Mouse (Mus musculus): ENCODE results near the gene Rgl2. TPM values are rescaled to one million over a fixed set of nuclear protein-coding genes. Genes with fewer than 3 reads are reported as not detected.
"Not testable (repeated sequence)": the region's sequence is repeated elsewhere in the genome, so short reads cannot be mapped to it uniquely, and the experiment has no call there.

The Rgl2 gene
- total and polyA plus RNA-seq, 3 experiments = 24.9 to 43.6 TPM; not detected in 1

GRCm38 (mm10) chr17:33980181-33981035 lies 51.1 kb downstream of the Rgl2 start:
- Histone ChIP-seq H3K27ac (ENCODE audit: control insufficient read depth, low read depth, low read length) (no peak overlapping the region), H3K36me3 (ENCODE audit: control insufficient read depth in 1 of 2, insufficient read depth in 2 of 2, low read length in 2 of 2) (no peaks in the 10 kb centered on the region), H3K4me3 (ENCODE audit: control insufficient read depth in 1 of 2, insufficient read depth in 1 of 2, low read depth in 2 of 2, low read length in 2 of 2) (no peak overlapping the region), H3K4me1 (ENCODE audit: control insufficient read depth in 1 of 2, insufficient read depth in 2 of 2, low read length in 2 of 2) (no peaks in the 10 kb centered on the region), H3K79me2 (ENCODE audit: control insufficient read depth, insufficient read depth, low read length, poor library complexity) (no peaks in the 10 kb centered on the region), H3K27me3 (ENCODE audit: control insufficient read depth in 1 of 2, insufficient read depth in 2 of 2, low read length in 2 of 2) (peaks cover 0 to 1% of the 10 kb centered on the region in 2 experiments; a peak in 1 of 4 replicates), H3K9me3 (replicated peaks; ENCODE audit: insufficient read depth, low read length) (no peaks in the 10 kb centered on the region), H3K9ac (ENCODE audit: control insufficient read depth, low read depth, low read length, poor library complexity, severe bottlenecking) (no peak overlapping the region)
- no peak for DNase-seq (ENCODE audit: low read depth, low spot score)
- no peak for TF ChIP-seq BHLHE40 (IDR thresholded peaks at IDR 0.05; ENCODE audit: borderline replicate concordance, low read depth, low read length)
- TF ChIP-seq KAT2A (conservative IDR thresholded peaks at IDR 0.05; ENCODE audit: low read depth, low read length) = no peak
- no peak for TF ChIP-seq CHD1 (IDR thresholded peaks at IDR 0.05; ENCODE audit: low read depth, low read length)
- no peak for TF ChIP-seq ZKSCAN1 (IDR thresholded peaks at IDR 0.05; ENCODE audit: low read depth, low read length)
- TF ChIP-seq EP300 (IDR thresholded peaks at IDR 0.05; ENCODE audit: low read depth in 1 of 2, low read length in 2 of 2) = no peak
- TF ChIP-seq POLR2A (IDR thresholded peaks at IDR 0.05; ENCODE audit: control insufficient read depth in 1 of 2, insufficient read depth in 1 of 2, low read depth in 1 of 2, low read length in 2 of 2, poor library complexity in 1 of 2) = no peak
- no peak for TF ChIP-seq POLR2AphosphoS2 (IDR thresholded peaks at IDR 0.05; ENCODE audit: low read length)
- TF ChIP-seq MAFK (IDR thresholded peaks at IDR 0.05; ENCODE audit: borderline replicate concordance, low read depth, low read length) = no peak
- no peak for TF ChIP-seq TCF12 (IDR thresholded peaks at IDR 0.05; ENCODE audit: low read depth, low read length)
- TF ChIP-seq NELFE (IDR thresholded peaks at IDR 0.05; ENCODE audit: low read depth, low read length) = no peak

DNA sequence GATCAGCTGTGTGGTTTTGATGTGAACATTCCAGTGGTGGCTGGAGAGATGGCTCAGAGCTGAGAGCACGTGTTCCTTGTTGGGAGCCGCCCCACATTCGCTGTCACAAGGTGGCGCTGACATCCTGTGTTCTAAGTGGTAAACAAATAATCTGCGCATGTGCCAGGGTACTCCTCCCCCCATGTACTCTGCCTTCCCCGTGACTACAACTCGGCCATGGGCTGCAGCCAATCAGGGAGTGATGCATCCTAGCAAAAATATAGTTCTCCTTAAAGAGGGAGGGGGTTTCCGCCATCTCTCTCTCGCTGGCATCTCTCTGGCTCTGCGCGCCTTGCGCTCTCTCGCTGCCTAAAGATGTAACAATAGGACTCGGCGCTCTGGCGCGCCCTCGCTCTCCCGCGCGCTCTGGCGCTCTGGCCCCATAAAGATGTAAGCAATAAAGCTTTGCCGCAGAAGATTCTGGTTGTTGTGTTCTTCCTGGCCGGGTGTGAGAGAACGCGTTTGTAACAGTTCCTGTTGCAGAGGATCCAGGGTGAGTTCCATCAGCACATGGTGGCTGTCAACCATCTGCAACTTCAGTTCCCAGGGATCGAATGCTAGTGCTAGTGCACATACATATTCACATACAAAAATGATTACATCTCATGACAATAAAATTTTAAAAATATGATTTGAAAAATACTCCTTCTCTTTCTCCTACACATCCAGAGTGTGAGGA lies 52.0 kb downstream of the Rgl2 start:
- H3K4me1 ChIP-seq (ENCODE audit: control insufficient read depth in 1 of 2, insufficient read depth in 2 of 2, low read length in 2 of 2); H3K27me3 ChIP-seq (ENCODE audit: control insufficient read depth in 1 of 2, insufficient read depth in 2 of 2, low read length in 2 of 2); H3K9me3 ChIP-seq (replicated peaks; ENCODE audit: insufficient read depth, low read length); H3K27ac ChIP-seq (ENCODE audit: control insufficient read depth, low read depth, low read length); H3K36me3 ChIP-seq (ENCODE audit: control insufficient read depth in 1 of 2, insufficient read depth in 2 of 2, low read length in 2 of 2); DNase-seq (ENCODE audit: low read depth, low spot score); H3K9ac ChIP-seq (ENCODE audit: control insufficient read depth, low read depth, low read length, poor library complexity, severe bottlenecking); H3K4me3 ChIP-seq (ENCODE audit: control insufficient read depth in 1 of 2, insufficient read depth in 1 of 2, low read depth in 2 of 2, low read length in 2 of 2); H3K79me2 ChIP-seq (ENCODE audit: control insufficient read depth, insufficient read depth, low read length, poor library complexity): not testable (repeated sequence)

- H3K9ac ChIP-seq (ENCODE audit: control insufficient read depth, low read depth, low read length, poor library complexity, severe bottlenecking); DNase-seq (ENCODE audit: low read depth, low spot score); H3K4me1 ChIP-seq (ENCODE audit: control insufficient read depth in 1 of 2, insufficient read depth in 2 of 2, low read length in 2 of 2); H3K27ac ChIP-seq (ENCODE audit: control insufficient read depth, low read depth, low read length); H3K4me3 ChIP-seq (ENCODE audit: control insufficient read depth in 1 of 2, insufficient read depth in 1 of 2, low read depth in 2 of 2, low read length in 2 of 2); H3K9me3 ChIP-seq (replicated peaks; ENCODE audit: insufficient read depth, low read length); H3K79me2 ChIP-seq (ENCODE audit: control insufficient read depth, insufficient read depth, low read length, poor library complexity); H3K27me3 ChIP-seq (ENCODE audit: control insufficient read depth in 1 of 2, insufficient read depth in 2 of 2, low read length in 2 of 2); H3K36me3 ChIP-seq (ENCODE audit: control insufficient read depth in 1 of 2, insufficient read depth in 2 of 2, low read length in 2 of 2): not testable (repeated sequence)
- TF ChIP-seq CTCF (IDR thresholded peaks at IDR 0.05 in 2 of 3, conservative IDR thresholded peaks at IDR 0.05 in 1 of 3; ENCODE audit: control insufficient read depth in 1 of 3, insufficient read depth in 1 of 3, low read depth in 2 of 3, low read length in 3 of 3, poor library complexity in 1 of 3, severe bottlenecking in 1 of 3) (peak; percentile 44 to 51 (median 46)), RAD21 (IDR thresholded peaks at IDR 0.05; ENCODE audit: low read depth, low read length) (peak; percentile 9; the same call in 1 of the 2 replicates), SMC3 (IDR thresholded peaks at IDR 0.05; ENCODE audit: low read depth, low read length) (peak; percentile 35)
These were observed 52.8 kb downstream of the Rgl2 start for GRCm38 (mm10) chr17:33982136-33982535.

Other genes starting within 250 kb of the Rgl2 start
- gene Hnrnpm, start 242.7 kb upstream of the Rgl2 start, total RNA-seq (2012; rRNA removed) = 203 and 224 TPM in 2 replicates
- gene Hnrnpm, start 242.7 kb upstream of the Rgl2 start, polyA plus RNA-seq (2012; ENCODE audit: insufficient read depth in 1 of 2, insufficient read length in 2 of 2, low read depth in 1 of 2, low replicate concordance in 2 of 2, missing spikeins in 1 of 2) = 100 to 1,000 TPM; 420 to 473 TPM
- 7.2 and 10.9 TPM in 2 replicates for gene March2, start 210.9 kb upstream of the Rgl2 start, total RNA-seq (2012; rRNA removed)
- 10 to 100 TPM in 1 of 2 experiments, not detected in 1; 18.8 TPM for gene March2, start 210.9 kb upstream of the Rgl2 start, polyA plus RNA-seq (2012; ENCODE audit: insufficient read depth in 1 of 2, insufficient read length in 2 of 2, low read depth in 1 of 2, low replicate concordance in 2 of 2, missing spikeins in 1 of 2)
- gene Rab11b, start 169.0 kb upstream of the Rgl2 start, total RNA-seq (2012; rRNA removed) = 24.0 and 26.3 TPM in 2 replicates
- 100 to 1,000 TPM in 1 of 2 experiments, not detected in 1; 105 TPM for gene Rab11b, start 169.0 kb upstream of the Rgl2 start, polyA plus RNA-seq (2012; ENCODE audit: insufficient read depth in 1 of 2, insufficient read length in 2 of 2, low read depth in 1 of 2, low replicate concordance in 2 of 2, missing spikeins in 1 of 2)
- gene Angptl4, start 147.7 kb upstream of the Rgl2 start, total RNA-seq (2012; rRNA removed) = 11.7 and 13.5 TPM in 2 replicates
- gene Angptl4, start 147.7 kb upstream of the Rgl2 start, polyA plus RNA-seq (2012; ENCODE audit: insufficient read depth in 1 of 2, insufficient read length in 2 of 2, low read depth in 1 of 2, low replicate concordance in 2 of 2, missing spikeins in 1 of 2) = 10 to 100 TPM in 1 of 2 experiments, not detected in 1; 15.8 TPM
- 5.0 and 5.2 TPM in 2 replicates for gene Kank3, start 119.0 kb upstream of the Rgl2 start, total RNA-seq (2012; rRNA removed)
- 1 to 10 TPM in 1 of 2 experiments, not detected in 1; 5.5 TPM for gene Kank3, start 119.0 kb upstream of the Rgl2 start, polyA plus RNA-seq (2012; ENCODE audit: insufficient read depth in 1 of 2, insufficient read length in 2 of 2, low read depth in 1 of 2, low replicate concordance in 2 of 2, missing spikeins in 1 of 2)
- gene Rps28, start 105.0 kb upstream of the Rgl2 start, total RNA-seq (2012; rRNA removed) = 3,378 and 3,556 TPM in 2 replicates
- 1,000 to 10,000 TPM in 1 of 2 experiments, 100 to 1,000 TPM in 1; 994 to 2,154 TPM for gene Rps28, start 105.0 kb upstream of the Rgl2 start, polyA plus RNA-seq (2012; ENCODE audit: insufficient read depth in 1 of 2, insufficient read length in 2 of 2, low read depth in 1 of 2, low replicate concordance in 2 of 2, missing spikeins in 1 of 2)
- gene Ndufa7, start 105.0 kb upstream of the Rgl2 start, total RNA-seq (2012; rRNA removed) = 359 and 370 TPM in 2 replicates
- 100 to 1,000 TPM in 1 of 2 experiments, not detected in 1; 326 TPM for gene Ndufa7, start 105.0 kb upstream of the Rgl2 start, polyA plus RNA-seq (2012; ENCODE audit: insufficient read depth in 1 of 2, insufficient read length in 2 of 2, low read depth in 1 of 2, low replicate concordance in 2 of 2, missing spikeins in 1 of 2)
- gene Cd320, start 86.5 kb upstream of the Rgl2 start, total RNA-seq (2012; rRNA removed) = 38.5 and 48.5 TPM in 2 replicates
- 10 to 100 TPM in 1 of 2 experiments, not detected in 1; 45.6 TPM for gene Cd320, start 86.5 kb upstream of the Rgl2 start, polyA plus RNA-seq (2012; ENCODE audit: insufficient read depth in 1 of 2, insufficient read length in 2 of 2, low read depth in 1 of 2, low replicate concordance in 2 of 2, missing spikeins in 1 of 2)
- not detected in 2 replicates for gene Gm7029, start 55.7 kb upstream of the Rgl2 start, total RNA-seq (2012; rRNA removed)
- not detected for gene Gm7029, start 55.7 kb upstream of the Rgl2 start, polyA plus RNA-seq (2012; ENCODE audit: insufficient read depth in 1 of 2, insufficient read length in 2 of 2, low read depth in 1 of 2, low replicate concordance in 2 of 2, missing spikeins in 1 of 2)
- gene Kifc1, start 38.9 kb upstream of the Rgl2 start, total RNA-seq (2012; rRNA removed) = 17.1 and 20.6 TPM in 2 replicates
- 10 to 100 TPM in 1 of 2 experiments, not detected in 1; 53.5 TPM for gene Kifc1, start 38.9 kb upstream of the Rgl2 start, polyA plus RNA-seq (2012; ENCODE audit: insufficient read depth in 1 of 2, insufficient read length in 2 of 2, low read depth in 1 of 2, low replicate concordance in 2 of 2, missing spikeins in 1 of 2)
- not detected in 2 replicates for gene Platr17, start 24.4 kb upstream of the Rgl2 start, total RNA-seq (2012; rRNA removed)
- gene Platr17, start 24.4 kb upstream of the Rgl2 start, polyA plus RNA-seq (2012; ENCODE audit: insufficient read depth in 1 of 2, insufficient read length in 2 of 2, low read depth in 1 of 2, low replicate concordance in 2 of 2, missing spikeins in 1 of 2) = not detected
- 39.6 and 40.6 TPM in 2 replicates for gene Daxx, start 20.1 kb upstream of the Rgl2 start, total RNA-seq (2012; rRNA removed)
- 10 to 100 TPM in 1 of 2 experiments, not detected in 1; 68.0 TPM for gene Daxx, start 20.1 kb upstream of the Rgl2 start, polyA plus RNA-seq (2012; ENCODE audit: insufficient read depth in 1 of 2, insufficient read length in 2 of 2, low read depth in 1 of 2, low replicate concordance in 2 of 2, missing spikeins in 1 of 2)
- 14.7 and 24.3 TPM in 2 replicates for gene Tapbp, start 13.6 kb upstream of the Rgl2 start, total RNA-seq (2012; rRNA removed)
- 10 to 100 TPM in 1 of 2 experiments, not detected in 1; 33.3 TPM for gene Tapbp, start 13.6 kb upstream of the Rgl2 start, polyA plus RNA-seq (2012; ENCODE audit: insufficient read depth in 1 of 2, insufficient read length in 2 of 2, low read depth in 1 of 2, low replicate concordance in 2 of 2, missing spikeins in 1 of 2)
- gene Zbtb22, start 13.6 kb upstream of the Rgl2 start, total RNA-seq (2012; rRNA removed) = 18.6 and 20.2 TPM in 2 replicates
- gene Zbtb22, start 13.6 kb upstream of the Rgl2 start, polyA plus RNA-seq (2012; ENCODE audit: insufficient read depth in 1 of 2, insufficient read length in 2 of 2, low read depth in 1 of 2, low replicate concordance in 2 of 2, missing spikeins in 1 of 2) = 10 to 100 TPM in 1 of 2 experiments, not detected in 1; 30.0 TPM
- 189 and 239 TPM in 2 replicates for gene Pfdn6, start 10.8 kb downstream of the Rgl2 start, total RNA-seq (2012; rRNA removed)
- gene Pfdn6, start 10.8 kb downstream of the Rgl2 start, polyA plus RNA-seq (2012; ENCODE audit: insufficient read depth in 1 of 2, insufficient read length in 2 of 2, low read depth in 1 of 2, low replicate concordance in 2 of 2, missing spikeins in 1 of 2) = 100 to 1,000 TPM in 1 of 2 experiments, not detected in 1; 222 TPM
- 97.6 and 100 TPM in 2 replicates for gene Wdr46, start 11.1 kb downstream of the Rgl2 start, total RNA-seq (2012; rRNA removed)
- gene Wdr46, start 11.1 kb downstream of the Rgl2 start, polyA plus RNA-seq (2012; ENCODE audit: insufficient read depth in 1 of 2, insufficient read length in 2 of 2, low read depth in 1 of 2, low replicate concordance in 2 of 2, missing spikeins in 1 of 2) = 100 to 1,000 TPM in 1 of 2 experiments, not detected in 1; 131 TPM
- 2.2 and 2.5 TPM in 2 replicates for gene B3galt4, start 21.9 kb downstream of the Rgl2 start, total RNA-seq (2012; rRNA removed)
- 1 to 10 TPM in 1 of 2 experiments, not detected in 1; 2.9 TPM for gene B3galt4, start 21.9 kb downstream of the Rgl2 start, polyA plus RNA-seq (2012; ENCODE audit: insufficient read depth in 1 of 2, insufficient read length in 2 of 2, low read depth in 1 of 2, low replicate concordance in 2 of 2, missing spikeins in 1 of 2)
- gene Vps52, start 26.3 kb downstream of the Rgl2 start, total RNA-seq (2012; rRNA removed) = 20.6 and 23.6 TPM in 2 replicates
- 10 to 100 TPM in 1 of 2 experiments, not detected in 1; 40.7 TPM for gene Vps52, start 26.3 kb downstream of the Rgl2 start, polyA plus RNA-seq (2012; ENCODE audit: insufficient read depth in 1 of 2, insufficient read length in 2 of 2, low read depth in 1 of 2, low replicate concordance in 2 of 2, missing spikeins in 1 of 2)
- gene Rps18, start 26.5 kb downstream of the Rgl2 start, total RNA-seq (2012; rRNA removed) = 252 and 286 TPM in 2 replicates
- gene Rps18, start 26.5 kb downstream of the Rgl2 start, polyA plus RNA-seq (2012; ENCODE audit: insufficient read depth in 1 of 2, insufficient read length in 2 of 2, low read depth in 1 of 2, low replicate concordance in 2 of 2, missing spikeins in 1 of 2) = 1,000 to 10,000 TPM in 1 of 2 experiments, not detected in 1; 1,183 TPM
- gene H2-K1, start 70.8 kb downstream of the Rgl2 start, total RNA-seq (2012; rRNA removed) = 81.1 and 87.9 TPM in 2 replicates
- gene H2-K1, start 70.8 kb downstream of the Rgl2 start, polyA plus RNA-seq (2012; ENCODE audit: insufficient read depth in 1 of 2, insufficient read length in 2 of 2, low read depth in 1 of 2, low replicate concordance in 2 of 2, missing spikeins in 1 of 2) = 100 to 1,000 TPM in 1 of 2 experiments, not detected in 1; 113 TPM
- 12.4 and 18.3 TPM in 2 replicates for gene Ring1, start 95.1 kb downstream of the Rgl2 start, total RNA-seq (2012; rRNA removed)
- gene Ring1, start 95.1 kb downstream of the Rgl2 start, polyA plus RNA-seq (2012; ENCODE audit: insufficient read depth in 1 of 2, insufficient read length in 2 of 2, low read depth in 1 of 2, low replicate concordance in 2 of 2, missing spikeins in 1 of 2) = 10 to 100 TPM in 1 of 2 experiments, not detected in 1; 28.4 TPM
- 19.6 and 24.1 TPM in 2 replicates for gene H2-Ke6, start 98.5 kb downstream of the Rgl2 start, total RNA-seq (2012; rRNA removed)
- gene H2-Ke6, start 98.5 kb downstream of the Rgl2 start, polyA plus RNA-seq (2012; ENCODE audit: insufficient read depth in 1 of 2, insufficient read length in 2 of 2, low read depth in 1 of 2, low replicate concordance in 2 of 2, missing spikeins in 1 of 2) = 10 to 100 TPM in 1 of 2 experiments, not detected in 1; 34.4 TPM
- 125 and 152 TPM in 2 replicates for gene Slc39a7, start 102.1 kb downstream of the Rgl2 start, total RNA-seq (2012; rRNA removed)
- 100 to 1,000 TPM in 1 of 2 experiments, not detected in 1; 150 TPM for gene Slc39a7, start 102.1 kb downstream of the Rgl2 start, polyA plus RNA-seq (2012; ENCODE audit: insufficient read depth in 1 of 2, insufficient read length in 2 of 2, low read depth in 1 of 2, low replicate concordance in 2 of 2, missing spikeins in 1 of 2)
- gene Rxrb, start 102.3 kb downstream of the Rgl2 start, total RNA-seq (2012; rRNA removed) = 37.2 and 37.6 TPM in 2 replicates
- gene Rxrb, start 102.3 kb downstream of the Rgl2 start, polyA plus RNA-seq (2012; ENCODE audit: insufficient read depth in 1 of 2, insufficient read length in 2 of 2, low read depth in 1 of 2, low replicate concordance in 2 of 2, missing spikeins in 1 of 2) = 10 to 100 TPM in 1 of 2 experiments, not detected in 1; 63.4 TPM
- 4.6 and 4.8 TPM in 2 replicates for gene Col11a2, start 109.9 kb downstream of the Rgl2 start, total RNA-seq (2012; rRNA removed)
- gene Col11a2, start 109.9 kb downstream of the Rgl2 start, polyA plus RNA-seq (2012; ENCODE audit: insufficient read depth in 1 of 2, insufficient read length in 2 of 2, low read depth in 1 of 2, low replicate concordance in 2 of 2, missing spikeins in 1 of 2) = 10 to 100 TPM in 1 of 2 experiments, not detected in 1; 14.5 TPM
- 2.2 and 2.6 TPM in 2 replicates for gene H2-Oa, start 162.8 kb downstream of the Rgl2 start, total RNA-seq (2012; rRNA removed)
- 1 to 10 TPM in 1 of 2 experiments, not detected in 1; 3.9 TPM for gene H2-Oa, start 162.8 kb downstream of the Rgl2 start, polyA plus RNA-seq (2012; ENCODE audit: insufficient read depth in 1 of 2, insufficient read length in 2 of 2, low read depth in 1 of 2, low replicate concordance in 2 of 2, missing spikeins in 1 of 2)
- gene H2-DMa, start 190.0 kb downstream of the Rgl2 start, total RNA-seq (2012; rRNA removed) = 26.1 and 38.3 TPM in 2 replicates
- 10 to 100 TPM in 1 of 2 experiments, not detected in 1; 38.7 TPM for gene H2-DMa, start 190.0 kb downstream of the Rgl2 start, polyA plus RNA-seq (2012; ENCODE audit: insufficient read depth in 1 of 2, insufficient read length in 2 of 2, low read depth in 1 of 2, low replicate concordance in 2 of 2, missing spikeins in 1 of 2)
- 97.2 and 99.5 TPM in 2 replicates for gene Brd2, start 193.1 kb downstream of the Rgl2 start, total RNA-seq (2012; rRNA removed)
- gene Brd2, start 193.1 kb downstream of the Rgl2 start, polyA plus RNA-seq (2012; ENCODE audit: insufficient read depth in 1 of 2, insufficient read length in 2 of 2, low read depth in 1 of 2, low replicate concordance in 2 of 2, missing spikeins in 1 of 2) = 100 to 1,000 TPM; 189 to 252 TPM
- gene H2-DMb2, start 213.8 kb downstream of the Rgl2 start, total RNA-seq (2012; rRNA removed) = 0.77 and 0.82 TPM in 2 replicates
- gene H2-DMb2, start 213.8 kb downstream of the Rgl2 start, polyA plus RNA-seq (2012; ENCODE audit: insufficient read depth in 1 of 2, insufficient read length in 2 of 2, low read depth in 1 of 2, low replicate concordance in 2 of 2, missing spikeins in 1 of 2) = 1 to 10 TPM in 1 of 2 experiments, not detected in 1; 1.5 TPM
- not detected in 2 replicates for gene H2-DMb1, start 223.5 kb downstream of the Rgl2 start, total RNA-seq (2012; rRNA removed)
- gene H2-DMb1, start 223.5 kb downstream of the Rgl2 start, polyA plus RNA-seq (2012; ENCODE audit: insufficient read depth in 1 of 2, insufficient read length in 2 of 2, low read depth in 1 of 2, low replicate concordance in 2 of 2, missing spikeins in 1 of 2) = under 1 TPM in 1 of 2 experiments, not detected in 1; 0.67 TPM